Mouse (Mus musculus) embryonic facial prominence, embryonic 14.5 days (tissue): ENCODE results near the gene Lonp2. TPM values are rescaled to one million over a fixed set of nuclear protein-coding genes. Genes with fewer than 3 reads are reported as not detected.

Source experiments
- microRNA-seq: library from miRNA; unstranded; fragments of <30 nt; microRNA quantifications from one replicate; pipeline ENCODE4, GENCODE M21; 2016; ENCODE audit warnings: borderline number of aligned reads
- polyA plus RNA-seq: library from polyadenylated mRNA; unstranded; fragments of >200 nt; fragmentation: Nextera tagmentation; extraction: Ambion mirVana; gene quantifications from 2 replicates; pipeline ENCODE4 v1.2.1, GENCODE M21; 2014

Gene Lonp2
- polyA plus RNA-seq, 1 experiment from 2014 or later = 55.7 TPM

Small RNAs within 50 kb of the gene (microRNA-seq; reads per million reads assigned to microRNA genes)
- gene Gm44348 = not detected

Other genes starting within 250 kb of the Lonp2 start
- 0.16 and 0.29 TPM in 2 replicates for gene Abcc12, start 43.4 kb upstream of the Lonp2 start, polyA plus RNA-seq
- gene Gm10638, start 121.7 kb downstream of the Lonp2 start, polyA plus RNA-seq = 4.1 and 5.2 TPM in 2 replicates
- 42.7 and 46.3 TPM in 2 replicates for gene Siah1a, start 121.9 kb downstream of the Lonp2 start, polyA plus RNA-seq